Mouse (Mus musculus): Measurements from ENCODE around the gene Srarp.

Gene Srarp

DNA sequence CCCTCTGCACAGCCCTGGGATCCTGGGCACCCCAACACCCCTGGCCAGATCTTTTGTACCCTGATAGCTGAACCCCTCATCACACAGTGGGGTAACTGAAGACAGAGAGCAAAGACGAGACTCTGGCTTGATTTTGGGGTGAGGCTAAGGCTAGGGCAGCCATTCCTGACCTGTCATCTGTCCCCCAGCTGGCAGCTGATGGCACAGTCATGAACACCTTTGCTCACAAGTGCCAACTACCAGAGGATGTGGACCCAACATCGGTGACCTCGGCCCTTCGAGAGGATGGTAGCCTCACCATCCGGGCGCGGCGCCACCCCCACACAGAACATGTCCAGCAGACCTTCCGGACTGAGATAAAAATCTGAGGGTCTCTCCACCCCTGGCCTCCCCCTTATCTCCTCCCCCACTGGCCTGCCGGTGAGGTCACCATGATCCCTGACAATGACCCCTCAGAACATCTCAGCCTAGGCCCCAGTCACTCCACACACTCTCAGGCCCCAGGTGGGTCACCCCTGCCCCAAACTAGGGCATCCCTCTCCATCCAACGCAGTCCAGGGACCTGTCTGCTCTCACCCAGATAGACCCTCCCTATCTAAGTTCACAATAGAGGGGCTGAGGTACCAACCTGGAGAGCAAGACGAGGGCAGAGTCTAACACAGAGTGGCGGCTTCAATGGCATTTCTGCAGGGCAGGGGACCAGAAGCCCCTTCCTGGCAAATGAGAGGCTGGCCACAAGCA lies 12.0 kb downstream of the Srarp start:
- no peak for DNase-seq

GRCm38 (mm10) chr4:141423288-141423687 lies 12.6 kb downstream of the Srarp start:
- DNase-seq: no peak

DNA sequence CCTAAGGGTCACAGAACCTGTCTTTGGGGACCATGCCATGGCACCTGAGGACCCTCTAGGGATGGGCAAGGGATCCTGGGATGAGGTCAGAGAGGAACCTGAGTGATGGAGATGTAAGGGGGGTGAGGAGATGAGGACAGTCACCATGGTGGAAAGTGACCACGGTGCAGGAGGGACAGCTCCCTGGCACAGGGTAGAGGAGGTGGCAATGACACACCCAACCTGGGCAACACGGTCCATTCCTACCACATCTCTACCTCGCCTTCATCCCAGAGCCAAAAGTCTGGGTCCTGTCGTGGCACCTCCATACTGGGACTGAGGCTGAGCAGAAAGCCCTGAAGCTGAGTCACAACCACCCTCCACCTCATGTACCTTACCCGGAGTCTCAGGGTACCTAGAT lies 13.1 kb downstream of the Srarp start:
- no peak for DNase-seq

DNA sequence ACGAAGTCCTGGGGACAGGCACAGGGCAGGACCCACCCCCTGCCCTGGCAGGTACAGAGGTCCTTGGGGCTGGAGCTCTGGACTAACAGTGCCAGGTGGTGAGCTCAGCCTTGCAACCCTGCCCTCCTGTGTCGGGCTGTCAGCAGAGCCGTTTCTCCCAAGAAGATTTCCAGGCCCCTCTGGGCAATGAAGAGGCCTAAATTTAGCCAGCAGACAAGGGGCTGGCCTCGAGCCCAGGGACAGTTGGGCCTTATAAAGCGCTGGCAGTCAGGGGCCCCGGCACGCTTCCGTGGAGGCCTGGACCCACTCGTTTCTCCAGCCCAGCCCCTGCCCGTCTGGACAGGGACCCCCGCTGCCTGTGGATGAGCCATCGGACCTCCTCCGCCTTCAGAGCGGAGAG lies 14.5 kb downstream of the Srarp start:
- DNase-seq: no peak

DNA sequence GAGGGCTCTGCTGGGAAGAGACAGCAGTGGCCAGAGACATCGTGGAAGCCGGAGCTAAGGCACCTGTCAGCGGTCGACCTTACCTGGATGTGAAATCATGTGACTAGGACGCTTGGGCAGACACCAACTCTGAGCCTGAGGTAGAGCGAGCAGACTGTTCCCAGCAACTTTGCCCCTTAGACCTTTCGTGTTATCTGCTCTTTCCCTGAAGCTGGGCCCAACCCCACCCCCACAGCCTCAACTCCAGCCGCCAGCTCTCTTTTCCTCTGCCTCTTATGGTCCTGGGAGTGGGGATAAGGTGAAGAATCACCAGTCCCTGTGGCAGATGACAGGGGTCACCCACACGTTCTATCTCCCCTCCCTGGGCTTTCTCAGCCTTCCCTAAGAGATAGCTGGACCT lies 15.0 kb downstream of the Srarp start:
- no peak for DNase-seq

DNA sequence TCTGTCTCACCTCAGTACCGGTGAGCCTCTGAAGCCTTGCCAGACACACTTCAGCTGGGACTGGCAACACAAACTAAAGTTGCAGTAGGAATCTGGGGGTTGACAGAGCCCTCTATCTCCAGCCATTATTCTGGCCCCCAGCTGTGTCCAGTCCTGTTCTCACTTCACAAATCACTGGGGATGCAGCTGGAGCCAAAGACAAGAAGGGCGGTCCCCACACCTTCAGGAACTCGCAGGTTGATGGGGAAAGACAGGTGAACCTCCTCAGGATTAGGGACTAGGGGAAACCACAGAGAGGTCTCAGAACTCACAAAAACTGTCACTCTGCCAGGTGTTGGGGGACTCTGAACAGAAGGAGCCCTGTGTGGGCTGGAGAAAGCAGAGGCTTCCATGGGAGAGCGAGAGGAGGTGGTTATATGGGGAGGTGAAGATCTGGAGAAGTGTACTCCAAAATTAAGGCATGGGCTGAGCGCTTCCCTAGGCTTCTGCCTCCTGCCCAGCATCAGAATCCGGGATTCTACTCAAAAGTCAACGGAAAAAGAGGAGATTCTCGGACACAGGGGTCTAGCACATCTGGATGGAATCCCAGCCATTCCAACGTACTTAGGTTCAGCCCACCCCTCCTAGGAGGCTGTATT lies 15.6 kb downstream of the Srarp start, which contains the start of gene Hspb7:
Hspb7 (plus strand) TSS at position 588 of the 638 bp plus-strand sequence.
- DNase-seq: no peak

DNA sequence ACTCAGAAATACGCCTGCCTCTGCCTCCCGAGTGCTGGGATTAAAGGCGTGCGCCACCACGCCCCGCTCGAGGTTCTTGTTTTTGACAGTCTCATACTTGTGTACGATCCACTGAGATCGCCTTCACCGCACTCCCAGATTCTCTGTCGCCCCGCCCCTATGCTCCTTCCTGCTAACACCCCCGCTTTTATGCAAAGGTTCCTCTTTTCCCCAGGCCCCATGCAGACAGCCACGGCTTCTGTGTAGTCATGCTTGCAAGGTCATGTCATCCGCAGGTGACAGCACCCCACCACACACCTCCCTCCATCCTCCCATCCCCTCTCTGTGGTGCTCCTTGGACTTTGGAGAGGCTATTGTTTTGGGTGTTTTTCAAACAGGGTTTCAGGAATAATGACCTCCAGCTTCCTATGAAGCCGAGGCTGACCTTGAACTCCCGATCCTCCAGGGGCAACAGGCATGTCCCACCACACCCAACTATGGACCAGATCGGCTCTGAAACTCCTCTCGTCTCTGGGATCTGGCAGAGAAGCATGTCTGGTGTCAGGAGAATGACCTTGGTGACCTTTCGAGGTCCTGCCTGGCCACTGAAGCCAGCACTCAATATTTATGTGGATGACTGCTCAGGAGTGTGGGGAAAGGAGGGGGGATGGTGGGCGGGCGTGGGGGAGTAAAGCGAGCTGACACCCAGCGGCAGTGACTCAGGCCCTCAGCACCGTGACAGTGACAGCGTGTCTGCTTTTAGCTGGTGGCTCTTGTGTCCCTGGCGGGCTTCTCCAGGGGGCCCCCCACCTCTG lies 16.3 kb downstream of the Srarp start:
- no peak for DNase-seq

- DNase-seq: no peak
Measured at GRCm38 (mm10) chr4:141415924-141416323, 20.0 kb downstream of the Srarp start, which contains the start of gene Clcnkb. Gene Clcnkb, minus strand, starts transcription at chr4:141416014.

- no peak for DNase-seq
Measured at GRCm38 (mm10) chr4:141411430-141411992, 24.4 kb downstream of the Srarp start.

DNA sequence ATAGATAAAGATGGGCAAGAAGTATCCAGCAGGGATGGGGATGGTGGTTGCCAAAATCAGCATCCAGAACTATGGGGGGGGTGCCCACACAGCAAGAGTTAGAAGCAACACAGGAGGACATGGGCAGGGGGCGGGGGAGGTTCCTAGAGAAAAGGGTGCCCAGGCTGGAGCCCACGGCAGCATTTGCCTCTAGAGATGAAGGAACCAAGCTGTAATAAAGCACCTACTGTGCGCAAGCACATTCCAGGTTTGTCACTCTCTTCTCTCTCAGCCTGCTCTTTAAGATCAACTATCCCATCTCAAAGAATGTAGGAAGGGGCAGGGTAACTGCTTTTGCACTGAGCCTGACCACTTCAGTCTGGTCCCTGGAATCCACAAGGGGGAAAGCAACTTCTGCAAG lies 27.3 kb downstream of the Srarp start:
- no peak for DNase-seq

DNA sequence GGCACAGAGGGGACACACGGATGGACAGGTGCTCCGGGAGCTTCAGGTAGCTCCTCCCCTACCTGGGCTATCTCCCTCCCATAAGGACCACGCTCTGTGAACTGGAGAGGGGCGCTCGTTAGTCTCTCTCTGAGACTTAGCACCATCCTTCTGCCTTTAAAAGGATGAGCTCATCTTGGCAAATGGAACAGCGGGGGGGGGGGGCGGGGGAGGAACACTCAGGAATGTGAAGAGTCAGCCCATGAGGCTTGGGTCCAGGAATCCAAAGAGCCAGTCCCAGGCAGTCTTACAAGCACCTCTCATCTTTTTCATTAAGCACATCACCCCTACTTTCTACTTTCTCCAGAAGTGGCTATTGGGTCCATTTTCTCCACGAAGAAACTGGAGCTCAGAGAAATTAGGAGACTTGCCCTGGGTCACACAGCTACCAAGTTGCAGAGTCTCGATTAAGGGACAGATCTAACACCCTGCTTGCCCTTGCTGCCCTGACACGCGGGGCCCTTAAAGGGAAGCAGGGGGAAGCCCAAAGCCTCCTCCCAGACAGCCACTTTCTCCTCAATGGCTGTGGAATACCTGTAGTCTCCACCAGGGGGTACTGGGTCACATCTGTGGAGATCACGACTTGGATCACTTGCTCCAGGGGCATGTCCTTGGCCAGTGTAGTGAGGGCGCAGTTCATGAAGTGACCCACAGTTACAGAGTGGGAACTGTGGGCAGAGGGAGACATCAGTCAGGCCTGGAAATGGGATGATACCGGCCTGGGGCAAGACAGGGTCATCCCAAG lies 29.2 kb downstream of the Srarp start:
- no peak for DNase-seq

- no peak for DNase-seq
Measured at GRCm38 (mm10) chr4:141405314-141405622, 30.6 kb downstream of the Srarp start.

GRCm38 (mm10) chr4:141404518-141405313 lies 31.2 kb downstream of the Srarp start:
- peak; percentile 81 for DNase-seq

DNA sequence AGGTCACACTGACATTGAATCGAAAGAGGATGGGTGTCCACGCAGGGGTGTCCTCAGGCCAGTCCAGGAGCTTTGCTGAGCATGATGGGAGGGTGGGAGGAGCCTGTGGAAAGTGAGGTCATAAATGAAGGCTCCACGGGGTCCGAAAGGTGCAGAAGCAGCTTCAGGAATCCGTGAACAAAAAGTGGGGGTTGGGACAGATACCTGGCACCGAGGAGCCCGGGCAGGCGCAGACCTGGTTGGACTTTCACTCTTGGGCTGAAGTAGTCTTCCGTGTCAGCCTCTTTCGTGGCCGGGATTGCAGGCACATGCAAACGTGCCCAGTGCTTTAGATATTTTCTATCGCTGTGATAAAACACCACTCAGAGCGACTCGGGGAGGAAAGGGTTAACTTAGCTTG lies 35.7 kb downstream of the Srarp start:
- no peak for DNase-seq

DNA sequence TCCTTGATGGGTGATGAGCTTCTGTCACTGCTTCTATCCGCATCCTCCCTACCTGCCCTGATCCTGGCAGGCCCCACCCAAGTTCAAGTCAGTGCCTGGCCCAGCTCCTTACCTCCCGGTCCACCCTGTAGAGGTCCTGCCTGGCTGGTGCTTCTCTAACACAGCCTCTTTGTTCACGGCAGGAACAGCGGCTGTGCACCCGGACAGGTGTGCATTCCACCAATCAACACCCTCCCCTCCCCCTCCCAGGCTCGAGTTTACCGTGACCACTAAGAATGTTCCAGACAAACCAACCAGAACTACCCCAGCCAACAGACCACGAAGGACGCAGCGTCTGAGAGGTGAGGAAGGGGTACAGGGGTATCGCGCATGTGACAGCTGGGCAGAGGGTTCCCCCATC lies 37.4 kb downstream of the Srarp start, which contains the start of gene Clcnka:
Clcnka (minus strand) TSS at position 180 of the 400 bp plus-strand sequence.
- DNase-seq: no peak

DNA sequence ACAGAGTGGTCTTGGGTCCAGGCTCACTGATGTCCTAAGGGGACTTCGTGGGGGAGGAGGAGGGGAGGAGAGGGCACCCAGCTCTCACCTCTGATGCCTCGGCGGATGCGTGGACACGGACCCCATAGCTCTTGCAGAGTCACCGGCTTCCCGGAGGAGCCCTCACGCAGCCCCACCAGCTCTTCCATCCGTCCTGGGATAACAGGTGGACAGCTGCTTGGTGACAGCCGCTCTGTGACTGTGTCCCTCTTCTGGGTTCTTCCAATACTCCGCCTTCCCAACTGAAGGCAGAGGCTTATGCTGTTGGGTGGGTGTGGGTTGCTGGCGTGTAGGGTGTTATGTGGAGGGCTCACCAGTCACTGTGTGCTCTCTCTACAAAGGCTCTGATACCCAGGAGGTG lies 38.0 kb downstream of the Srarp start:
- DNase-seq: no peak

- no peak for DNase-seq
Measured at GRCm38 (mm10) chr4:141394751-141395150, 41.2 kb downstream of the Srarp start.

GRCm38 (mm10) chr4:141391293-141391692 lies 44.6 kb downstream of the Srarp start:
- DNase-seq: no peak

- DNase-seq: no peak
Measured at GRCm38 (mm10) chr4:141389366-141390150, 46.3 kb downstream of the Srarp start.

DNA sequence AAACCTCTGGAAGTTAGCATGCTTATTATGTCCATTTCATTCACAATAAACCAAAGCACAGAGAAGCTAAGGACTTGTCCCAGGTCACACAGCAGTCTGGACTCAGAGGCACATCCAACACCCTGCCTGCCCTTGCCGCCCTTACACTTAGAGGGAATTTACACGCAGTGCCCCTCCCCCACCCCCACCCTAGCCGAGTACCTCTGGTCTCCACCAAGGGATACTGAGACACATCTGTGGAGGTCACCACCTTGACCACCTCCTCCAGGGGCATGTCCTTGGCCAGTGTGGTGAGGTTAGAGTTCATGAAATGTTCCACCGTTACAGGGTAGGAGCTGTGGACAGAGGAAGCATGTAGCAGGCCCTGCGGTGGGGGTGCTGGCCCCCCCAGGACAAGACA lies 48.0 kb downstream of the Srarp start:
- no peak for DNase-seq

Measured in layer of hippocampus, adult 9-11 months (tissue).